Mouse (Mus musculus) left cerebral cortex, postnatal 14 days (tissue): ENCODE measurements around the gene Exoc6b. TPM values are rescaled to one million over a fixed set of nuclear protein-coding genes. Genes with fewer than 3 reads are reported as not detected.

Experiments used
- DNase-seq, 2 experiments: peaks; one replicate each; pipeline ENCODE4 v3.0.0; 2021 to 2022; ENCODE audit warnings: low spot score in 2 of 2, mixed read lengths in 1 of 2
- intact Hi-C: fragments of 180-260 bp; cut with DNase I; formaldehyde crosslinking; loops from one replicate; pipeline ENCODE4 v1.15.1; 2025
- total RNA-seq, 2 experiments: library from RNA; stranded (reverse); gene quantifications; 2 replicates each; pipeline ENCODE4 v1.2.3; 2021

The Exoc6b gene
- total RNA-seq, 2 experiments from 2014 or later, result 66.5 to 67.3 TPM

DNA sequence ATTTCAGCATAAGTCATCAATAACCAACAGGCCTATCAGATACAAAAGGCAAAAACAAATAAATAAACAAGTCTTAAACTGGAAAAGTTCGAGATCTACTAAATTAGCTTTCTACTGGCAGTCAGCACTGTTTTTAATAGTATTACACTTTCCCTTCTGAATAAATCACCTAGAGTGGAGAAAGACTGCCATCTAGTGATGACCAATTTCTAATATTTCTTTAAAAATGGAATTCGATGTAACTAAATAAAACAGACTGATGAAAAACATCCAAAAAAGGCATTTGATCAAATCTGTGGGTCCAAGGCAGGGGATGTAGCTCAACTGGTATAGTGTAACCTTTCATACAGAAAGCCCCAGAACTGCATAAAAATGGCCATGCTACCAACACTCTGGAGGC is 52.3 kb downstream of the Exoc6b start:
- intact Hi-C loops, result loop anchor here (2.0 to 10.0 kb wide), 3 partner anchors 100 to 920 kb away; no protein-coding TSS in a partner anchor
- DNase-seq, result peak in 1 of 2 experiments; percentile 9

DNA sequence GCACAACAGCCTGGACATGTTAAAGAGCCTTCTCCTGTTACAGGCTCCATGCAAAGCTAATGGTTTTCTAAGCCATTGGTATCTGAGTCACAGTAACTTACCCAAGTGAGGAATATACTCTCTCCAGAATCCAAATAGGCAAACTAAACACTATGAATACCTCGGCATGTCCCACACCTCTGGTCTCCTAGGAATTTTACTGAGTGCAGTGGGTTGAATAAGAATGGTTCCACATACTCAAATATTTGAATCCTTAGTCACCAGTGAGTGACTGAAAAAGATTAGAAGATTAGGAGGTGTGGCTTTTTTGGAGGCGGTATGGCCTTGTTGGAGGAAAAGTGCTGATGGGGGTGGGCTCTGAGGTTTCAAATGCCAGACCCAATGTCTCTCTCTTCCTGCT is 55.4 kb downstream of the Exoc6b start:
- DNase-seq, result no peak

DNA sequence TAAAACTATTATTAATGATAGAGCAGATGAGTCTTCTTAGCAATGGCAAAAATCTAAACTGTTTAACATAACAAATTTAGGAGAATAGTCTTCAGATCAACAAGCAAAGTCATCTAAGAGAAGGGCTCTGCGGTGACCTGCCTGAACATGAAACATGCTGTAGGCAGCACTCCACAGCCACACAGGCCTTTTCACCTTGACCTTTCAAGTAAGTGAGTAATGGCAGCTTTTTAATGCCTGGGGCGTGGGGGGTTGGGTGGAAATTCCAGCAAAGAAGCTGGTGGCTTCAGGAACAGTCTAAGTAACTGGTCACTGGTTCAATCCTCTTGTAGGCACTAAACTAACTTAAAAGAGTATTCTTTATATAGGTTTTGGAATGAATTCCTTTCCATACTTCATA is 58.9 kb downstream of the Exoc6b start:
- intact Hi-C loops, result loop anchor here (10.0 kb wide), 1 partner anchor 606 kb away; no protein-coding TSS in a partner anchor

More for the DNA sequence above, 55.4 kb downstream of the Exoc6b start:
- intact Hi-C loops, result loop anchor here (10.0 kb wide), 1 partner anchor 609 kb away; no protein-coding TSS in a partner anchor

DNA sequence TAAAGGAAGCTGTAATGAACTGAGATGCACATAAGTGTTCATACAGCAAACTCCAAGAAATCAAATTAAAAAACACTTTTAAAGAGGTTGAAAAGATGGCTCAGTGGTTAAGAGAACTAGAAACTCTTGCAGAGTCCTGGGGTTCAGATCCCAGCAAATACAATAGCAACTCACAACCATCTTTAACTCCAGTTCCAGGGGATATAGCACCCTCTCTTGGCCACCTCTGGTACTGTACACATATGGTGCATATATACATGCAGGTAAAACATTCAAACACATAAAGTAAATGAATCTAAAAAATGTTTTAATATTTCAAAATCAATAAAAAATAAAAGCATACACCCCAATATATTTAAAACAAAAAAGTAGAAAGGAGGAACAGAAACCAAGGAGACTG is 73.9 kb downstream of the Exoc6b start:
- DNase-seq, result no peak
- intact Hi-C loops, result no loop called here

More for the DNA sequence above, 58.9 kb downstream of the Exoc6b start:
- DNase-seq, result no peak

DNA sequence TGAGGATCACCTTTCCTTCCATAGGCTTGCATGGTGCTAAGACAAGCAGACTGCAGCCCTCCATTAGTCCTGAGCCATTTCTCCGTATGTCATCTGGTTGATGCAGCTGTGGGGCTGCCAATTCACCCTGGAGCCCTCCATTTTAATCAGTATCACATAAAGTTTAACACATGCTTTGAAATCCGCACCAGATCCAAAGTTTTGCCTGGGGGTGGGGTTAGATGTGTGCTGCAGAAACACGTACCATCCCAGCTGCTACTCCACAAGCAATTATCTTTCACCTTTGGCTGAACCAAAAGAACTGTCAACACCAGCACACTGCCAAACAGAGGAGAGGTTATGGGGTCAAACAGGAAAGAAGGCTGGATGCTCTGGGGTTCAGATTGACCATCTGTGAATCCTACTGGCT is 92.7 kb downstream of the Exoc6b start:
- DNase-seq, result no peak
- intact Hi-C loops, result no loop called here

DNA sequence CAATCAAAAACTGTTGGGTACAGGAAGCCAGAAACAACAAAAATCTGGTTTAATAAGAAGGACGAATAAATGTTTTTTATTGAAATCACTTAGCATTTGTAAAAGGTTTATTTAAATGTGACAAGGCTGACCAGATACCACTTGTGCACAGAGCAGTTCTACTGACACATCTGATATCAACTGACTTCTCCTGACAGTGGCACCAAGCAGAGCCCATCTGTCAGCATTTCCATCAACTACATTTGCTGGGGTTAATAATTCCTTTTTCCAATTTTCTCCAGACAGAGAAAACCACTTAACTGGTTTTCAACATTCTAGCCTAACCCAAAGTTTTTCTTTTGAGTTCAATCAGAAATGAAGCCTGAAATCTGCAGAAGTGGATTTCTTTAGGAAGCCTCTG is 100.8 kb downstream of the Exoc6b start:
- DNase-seq, result no peak
- intact Hi-C loops, result no loop called here

DNA sequence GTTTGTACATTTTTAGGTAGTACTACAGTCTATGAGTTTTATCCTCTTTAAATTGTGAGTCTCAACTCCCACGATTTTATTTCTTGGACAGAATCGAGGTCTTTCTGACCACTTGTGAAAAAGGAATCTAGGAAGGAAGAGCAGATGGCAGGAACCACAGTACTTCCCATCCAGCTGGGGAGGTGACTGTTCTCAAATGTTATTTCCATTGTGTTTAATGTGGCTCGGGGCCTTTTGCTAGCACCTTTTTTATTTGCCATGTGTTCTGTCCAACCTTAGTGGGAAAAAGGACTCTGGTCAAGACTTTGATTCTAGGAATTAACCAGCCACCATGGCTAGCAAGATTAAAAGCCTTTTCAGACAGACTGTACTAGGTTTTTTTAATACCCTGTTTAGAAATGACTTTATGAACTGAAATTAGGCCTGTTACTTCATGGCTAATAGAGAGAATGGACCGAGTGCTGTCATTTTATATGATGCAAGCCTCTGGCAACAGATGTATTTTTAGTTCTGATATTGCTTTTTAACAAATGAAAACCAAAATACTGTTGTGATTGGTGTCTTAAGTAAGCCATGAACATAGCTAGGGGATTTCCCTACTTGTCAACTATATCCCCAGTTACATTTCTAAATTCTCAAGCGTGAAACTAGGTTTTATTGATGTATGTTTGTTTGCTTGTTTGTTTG is 104.4 kb downstream of the Exoc6b start:
- intact Hi-C loops, result no loop called here
- no peak for DNase-seq

DNA sequence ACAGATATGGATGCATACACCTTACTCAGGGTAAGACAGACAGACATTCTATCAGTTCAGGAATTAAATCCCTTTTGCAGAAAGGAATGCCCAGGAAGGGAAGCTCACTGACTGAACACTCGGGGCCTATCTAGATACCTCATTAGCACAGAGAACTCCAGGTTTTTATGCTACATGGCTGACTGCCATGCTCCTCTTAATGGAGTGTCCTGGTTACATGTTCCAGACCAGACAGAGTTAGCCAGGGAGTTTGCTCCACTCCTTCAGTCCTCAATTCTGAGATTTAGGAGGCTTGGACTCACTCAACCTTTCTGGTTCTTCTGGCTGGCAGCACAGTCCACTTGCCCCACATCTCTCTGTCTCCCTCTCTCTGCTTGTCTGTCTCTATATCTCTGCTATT is 106.3 kb downstream of the Exoc6b start:
- intact Hi-C loops, result no loop called here
- no peak for DNase-seq

DNA sequence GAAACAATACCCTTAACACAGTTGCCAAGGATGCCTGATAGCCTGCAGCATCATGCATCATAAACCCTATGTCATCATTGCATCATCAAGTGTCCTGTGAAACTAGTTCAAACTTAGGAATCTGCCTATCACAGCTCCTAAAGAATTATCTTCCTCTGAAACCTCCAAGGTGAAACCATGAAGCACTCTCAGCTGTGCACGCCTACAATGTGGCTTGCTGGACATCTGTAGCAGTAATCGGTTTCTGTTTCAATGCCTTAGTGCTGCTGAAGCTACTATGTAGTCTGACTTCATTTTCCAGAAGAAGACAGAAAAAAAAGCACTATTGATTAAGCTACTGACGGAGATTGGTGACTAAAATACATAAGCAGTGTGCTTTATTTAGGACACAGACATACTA is 107.5 kb downstream of the Exoc6b start:
- no peak for DNase-seq
- intact Hi-C loops, result no loop called here

DNA sequence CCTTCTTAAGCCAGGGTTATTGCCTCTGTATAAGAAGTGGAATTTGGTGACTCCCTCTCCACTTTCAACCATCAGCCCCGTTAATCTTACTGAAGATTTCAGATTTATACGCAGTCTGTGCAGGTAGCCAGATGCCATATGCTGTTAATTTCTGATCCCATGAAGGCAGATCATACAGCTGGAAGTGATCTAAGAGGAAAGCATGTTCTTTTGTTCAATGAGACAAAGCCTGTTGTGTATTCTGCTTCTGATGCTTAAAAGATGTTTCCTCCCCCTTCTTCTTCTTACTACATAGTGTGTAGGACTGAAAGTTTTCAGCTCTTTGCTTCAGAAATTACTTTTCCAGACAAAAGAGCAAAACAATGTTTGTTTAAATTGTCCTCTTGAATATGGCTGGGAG is 109.8 kb downstream of the Exoc6b start:
- intact Hi-C loops, result no loop called here
- no peak for DNase-seq

DNA sequence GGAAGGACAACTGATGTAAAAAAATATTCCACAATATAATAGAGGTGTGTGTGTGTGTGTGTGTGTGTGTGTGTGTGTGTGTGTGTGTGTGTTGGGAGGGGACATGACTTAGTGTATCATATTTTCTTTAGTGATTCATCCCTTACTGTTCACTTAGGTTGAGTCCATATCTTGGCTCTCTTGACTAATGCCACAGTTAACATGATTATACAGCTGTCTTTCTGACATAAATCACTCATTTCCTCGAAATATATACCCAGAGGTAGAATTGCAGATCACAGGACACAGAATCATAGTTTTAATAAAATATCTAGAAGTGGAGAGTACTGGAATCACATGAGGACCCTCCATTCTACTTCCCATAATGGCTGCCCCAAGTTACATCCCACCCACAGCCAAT is 117.7 kb downstream of the Exoc6b start:
- intact Hi-C loops, result no loop called here
- no peak for DNase-seq

DNA sequence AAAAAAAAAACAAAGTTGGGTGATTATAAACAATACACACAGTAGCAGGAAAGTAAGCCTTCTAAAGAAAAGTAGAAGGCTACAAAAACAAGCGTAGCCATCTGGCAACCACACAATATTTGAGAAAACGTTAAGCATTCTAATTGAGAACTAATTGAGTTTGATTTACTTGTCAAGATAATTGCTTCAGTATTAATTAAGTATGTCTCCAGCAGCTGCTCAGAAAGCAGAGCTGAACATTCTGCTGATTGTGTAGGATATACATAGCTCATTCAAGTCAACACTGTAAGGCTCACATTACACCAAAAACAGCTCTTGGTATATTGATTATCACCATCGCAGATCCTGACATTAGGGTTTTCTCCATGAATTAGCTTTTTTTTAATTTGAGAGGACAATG is 122.7 kb downstream of the Exoc6b start:
- intact Hi-C loops, result no loop called here
- DNase-seq, result no peak

DNA sequence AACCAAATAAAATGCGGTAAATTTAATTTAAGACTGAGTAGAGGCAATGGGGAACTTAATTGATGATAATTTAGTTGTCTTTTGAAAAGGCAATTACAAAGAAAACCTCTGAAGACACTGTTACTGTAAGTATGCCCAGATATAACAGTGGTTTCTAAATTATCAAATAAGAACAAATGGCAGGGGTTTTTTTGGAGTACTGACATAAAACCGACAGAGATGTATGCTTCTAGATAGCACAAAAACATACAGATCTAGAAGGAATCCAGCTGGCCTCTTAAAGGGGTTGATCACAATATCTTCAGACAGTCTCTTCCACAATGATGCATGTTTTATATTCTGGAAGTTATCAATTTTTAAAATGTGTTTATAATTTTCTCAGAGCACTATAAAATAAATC is 123.2 kb downstream of the Exoc6b start:
- intact Hi-C loops, result no loop called here
- no peak for DNase-seq

DNA sequence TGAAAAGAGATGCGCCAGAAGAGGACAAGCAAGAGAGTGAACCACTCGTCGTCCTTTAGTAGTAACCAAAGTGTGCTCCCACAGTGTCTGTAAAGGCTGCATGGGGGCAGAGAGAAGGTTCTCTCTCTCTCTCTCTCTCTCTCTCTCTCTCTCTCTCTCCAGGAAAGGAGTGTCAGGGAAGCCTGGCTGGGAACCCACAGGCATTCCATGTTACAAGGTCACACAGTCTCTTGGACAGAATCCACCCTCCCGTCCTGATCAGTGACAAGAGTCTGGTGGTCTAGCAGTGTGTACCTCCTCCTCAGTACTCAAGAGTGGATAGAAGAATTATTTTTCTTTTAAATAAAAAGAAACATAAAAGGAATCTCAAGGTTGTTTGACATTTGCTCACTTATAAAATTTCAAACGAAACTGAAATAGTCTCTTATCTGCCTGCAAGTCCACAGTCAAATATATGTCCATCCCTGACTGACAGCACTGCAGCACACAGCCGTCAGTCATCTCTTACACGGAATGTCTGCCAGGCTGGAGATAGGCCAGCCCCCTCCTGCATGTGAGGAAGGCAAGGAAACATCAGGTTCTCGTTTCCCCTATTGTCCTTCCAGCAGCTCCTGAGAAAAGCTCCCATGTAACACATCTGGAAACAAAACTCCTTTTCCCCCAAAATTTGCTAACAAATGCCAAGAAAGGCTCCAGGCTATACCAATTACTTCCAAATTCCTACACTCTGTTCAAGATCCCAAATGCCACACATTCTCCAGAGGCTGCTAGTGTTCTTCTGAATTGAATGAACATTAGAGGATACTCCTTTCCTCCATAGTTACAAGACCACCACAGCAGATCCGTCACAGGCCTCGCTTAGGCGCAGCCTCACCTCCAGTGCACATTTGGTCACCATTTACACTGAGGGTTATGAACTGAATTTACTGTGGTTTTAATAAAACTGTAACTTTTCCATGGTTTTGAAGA is 136.1 kb downstream of the Exoc6b start:
- DNase-seq, result no peak
- intact Hi-C loops, result no loop called here

DNA sequence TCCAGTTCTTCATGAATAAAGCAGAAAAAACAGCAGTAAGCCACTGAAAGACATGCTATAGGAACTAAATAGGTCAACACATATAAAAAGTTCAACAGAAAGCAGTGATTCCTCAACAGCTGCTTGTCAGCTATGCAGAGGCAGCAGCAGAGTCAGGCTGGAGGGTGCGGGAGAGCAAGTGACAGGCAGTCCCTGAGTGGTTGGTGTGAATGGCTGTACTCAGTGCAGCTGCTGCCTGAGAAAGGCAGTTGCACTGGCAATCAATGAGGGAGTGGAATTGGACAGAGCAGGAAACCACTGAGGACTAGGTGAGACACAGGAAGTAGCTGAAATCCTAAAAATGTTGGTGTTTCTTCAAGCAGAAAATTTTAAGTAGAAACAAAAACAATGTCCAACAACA is 138.3 kb downstream of the Exoc6b start:
- intact Hi-C loops, result no loop called here

DNA sequence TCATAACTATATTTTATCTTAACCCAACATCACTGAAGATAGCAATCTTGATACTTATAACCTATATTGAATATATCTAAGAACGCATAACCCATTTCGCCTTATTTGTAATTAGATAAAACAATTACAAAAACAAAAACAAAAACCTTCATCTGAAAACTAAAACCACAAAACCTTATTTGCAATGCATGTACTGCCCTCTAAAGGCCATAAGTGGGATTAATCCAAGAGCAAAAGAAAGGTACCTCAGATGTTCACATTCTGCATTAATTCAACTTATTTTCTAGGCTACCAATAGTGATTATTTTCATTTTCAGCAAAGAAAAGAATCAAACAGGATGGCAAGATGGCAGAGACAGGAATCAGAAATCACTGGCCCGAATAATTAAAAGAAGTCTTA is 143.2 kb downstream of the Exoc6b start:
- intact Hi-C loops, result loop anchor here (10.0 kb wide), 1 partner anchor 831 kb away; no protein-coding TSS in a partner anchor

More for the DNA sequence above, 138.3 kb downstream of the Exoc6b start:
- DNase-seq, result no peak

DNA sequence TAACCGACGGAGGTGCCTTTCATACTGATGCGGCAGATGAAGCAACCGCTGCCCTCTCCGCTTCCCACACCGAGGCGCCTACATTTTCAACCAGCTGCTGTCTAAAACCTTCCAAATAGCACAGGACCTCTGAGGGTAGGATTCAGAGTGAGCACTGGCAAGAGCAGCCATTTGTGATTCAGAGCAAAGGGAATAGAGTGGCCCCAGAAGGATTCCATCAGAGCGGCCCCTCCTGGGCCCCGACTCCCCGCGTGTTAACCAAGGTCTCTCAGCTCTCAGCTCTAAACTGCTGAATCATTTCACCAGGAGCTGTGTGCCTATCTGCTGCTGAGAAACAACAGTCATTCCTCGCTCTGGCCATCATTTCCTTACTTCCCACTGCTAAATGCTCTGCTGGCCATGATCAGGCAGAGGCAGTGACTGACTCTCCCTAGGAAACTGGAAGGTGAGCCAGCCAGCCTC is 145.5 kb downstream of the Exoc6b start:
- DNase-seq, result peak in 1 of 2 experiments; percentile 11
- intact Hi-C loops, result loop anchor here (10.0 kb wide), 1 partner anchor 829 kb away; no protein-coding TSS in a partner anchor

More for the DNA sequence above, 143.2 kb downstream of the Exoc6b start:
- peak in 1 of 2 experiments; percentile 18 for DNase-seq

DNA sequence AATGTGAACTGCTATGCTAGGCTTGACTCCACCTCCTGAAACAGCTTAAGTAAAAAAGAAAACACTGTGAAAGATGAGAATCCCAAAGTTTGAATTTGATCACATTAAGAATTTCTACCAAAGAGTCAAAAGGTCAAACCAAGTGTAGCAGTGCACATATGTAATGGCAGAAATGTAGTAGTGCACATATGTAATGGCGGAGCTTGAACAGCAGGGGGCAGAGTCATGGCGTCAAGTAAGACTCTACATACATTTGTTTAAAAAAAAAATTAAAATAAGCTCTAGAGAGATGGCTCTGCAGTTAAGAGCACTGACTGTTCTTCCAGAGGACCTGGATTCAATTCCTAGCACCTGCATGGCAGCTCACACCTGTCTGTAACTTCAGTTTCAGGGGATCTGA is 153.0 kb downstream of the Exoc6b start:
- peak in 1 of 2 experiments; percentile 23 for DNase-seq
- intact Hi-C loops, result loop anchor here (2.0 kb wide), 1 partner anchor 101 kb away; no protein-coding TSS in a partner anchor

DNA sequence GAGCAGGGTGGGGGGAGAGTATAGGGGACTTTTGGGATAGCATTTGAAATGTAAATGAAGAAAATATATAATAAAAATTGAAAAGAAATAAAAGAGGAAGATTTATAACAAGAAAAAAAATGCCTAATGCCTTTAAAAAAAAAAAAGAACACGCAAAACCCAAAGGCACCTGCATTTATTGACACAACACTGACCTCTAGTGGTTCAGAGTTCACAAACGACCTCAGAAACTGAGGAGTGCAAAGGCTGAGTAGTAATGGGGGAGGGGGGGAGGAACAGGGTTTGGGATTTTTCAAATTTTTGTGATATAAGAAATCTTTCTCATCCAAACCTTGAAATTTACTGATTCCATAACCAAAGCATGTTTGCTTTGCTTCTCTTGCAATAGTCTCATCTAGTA is 156.9 kb downstream of the Exoc6b start:
- DNase-seq, result peak; percentile 53 to 57
- intact Hi-C loops, result loop anchor here (5.0 kb wide), 2 partner anchors 320 to 505 kb away; partner anchors contain the start of gene Cyp26b1
